Mouse (Mus musculus): ENCODE data around the gene Pkd1l2. TPM values are rescaled to one million over a fixed set of nuclear protein-coding genes. Genes with fewer than 3 reads are reported as not detected.

Pkd1l2 gene
- polyA plus RNA-seq, 1 experiment from 2014 or later = not detected

- Histone ChIP-seq H3K4me3 (replicated peaks; ENCODE audit: low read depth, low read length) (no peak overlapping the region), H3K36me3 (ENCODE audit: insufficient read depth, low read length) (no peaks in the 10 kb centered on the region), H3K27me3 (ENCODE audit: insufficient read depth, low read length) (no peaks in the 10 kb centered on the region), H3K9ac (ENCODE audit: low read depth, low read length) (no peak overlapping the region), H3K27ac (no peak overlapping the region), H3K9me3 (replicated peaks; ENCODE audit: low read length) (no peaks in the 10 kb centered on the region), H3K4me1 (replicated peaks; ENCODE audit: insufficient read depth, low read length) (0 out of 2 replicates have a peak, but pooled peaks cover 3% of the 10 kb centered on the region), H3K4me2 (ENCODE audit: low read length) (peak overlapping the region; percentile 34)
- 38% methylated on average over 5 of the region's 5 CpGs for WGBS
- ATAC-seq (replicated peaks; ENCODE audit: low FRiP score, low read depth) = no peak
- no peak for DNase-seq (ENCODE audit: low spot score)
- no peak for TF ChIP-seq CTCF (IDR thresholded peaks at IDR 0.05; ENCODE audit: low read depth)
These were observed 107.2 kb downstream of the Pkd1l2 start for GRCm38 (mm10) chr8:116975066-116975465.

- no peak overlapping the region for H3K4me2 ChIP-seq (ENCODE audit: low read length)
- H3K36me3 ChIP-seq (ENCODE audit: insufficient read depth, low read length) = no peaks in the 10 kb centered on the region
- H3K27ac ChIP-seq = no peak overlapping the region
- no peaks in the 10 kb centered on the region for H3K9me3 ChIP-seq (replicated peaks; ENCODE audit: low read length)
- H3K4me3 ChIP-seq (replicated peaks; ENCODE audit: low read depth, low read length) = no peak overlapping the region
- no peak for TF ChIP-seq CTCF (IDR thresholded peaks at IDR 0.05; ENCODE audit: low read depth)
- ATAC-seq (replicated peaks; ENCODE audit: low FRiP score, low read depth) (no peak), DNase-seq (ENCODE audit: low spot score) (no peak)
- H3K4me1 ChIP-seq (replicated peaks; ENCODE audit: insufficient read depth, low read length) = no peaks in the 10 kb centered on the region
- 77% methylated on average over 6 of the region's 6 CpGs for WGBS
- H3K9ac ChIP-seq (ENCODE audit: low read depth, low read length) = no peak overlapping the region
- H3K27me3 ChIP-seq (ENCODE audit: insufficient read depth, low read length) = no peaks in the 10 kb centered on the region
These were observed 112.7 kb downstream of the Pkd1l2 start for GRCm38 (mm10) chr8:116969531-116969930.

GRCm38 (mm10) chr8:116954415-116954814 is 127.8 kb downstream of the Pkd1l2 start:
- peaks cover 34% of the 10 kb centered on the region; the same call in 1 of the 2 replicates for H3K36me3 ChIP-seq (ENCODE audit: insufficient read depth, low read length)
- no peak overlapping the region for H3K4me2 ChIP-seq (ENCODE audit: low read length)
- H3K9me3 ChIP-seq (replicated peaks; ENCODE audit: low read length) = no peaks in the 10 kb centered on the region
- H3K9ac ChIP-seq (ENCODE audit: low read depth, low read length) = no peak overlapping the region
- no peaks in the 10 kb centered on the region for H3K27me3 ChIP-seq (ENCODE audit: insufficient read depth, low read length)
- H3K4me1 ChIP-seq (replicated peaks; ENCODE audit: insufficient read depth, low read length) = no peaks in the 10 kb centered on the region
- no peak for TF ChIP-seq CTCF (IDR thresholded peaks at IDR 0.05; ENCODE audit: low read depth)
- no peak overlapping the region for H3K4me3 ChIP-seq (replicated peaks; ENCODE audit: low read depth, low read length)
- no peak for DNase-seq (ENCODE audit: low spot score)
- ATAC-seq (replicated peaks; ENCODE audit: low FRiP score, low read depth) = no peak
- H3K27ac ChIP-seq = no peak overlapping the region
- 91% methylated on average over 9 of the region's 9 CpGs for WGBS

- H3K9me3 ChIP-seq (replicated peaks; ENCODE audit: low read length) = no peaks in the 10 kb centered on the region
- no peaks in the 10 kb centered on the region for H3K4me1 ChIP-seq (replicated peaks; ENCODE audit: insufficient read depth, low read length)
- DNase-seq (ENCODE audit: low spot score) (no peak), ATAC-seq (replicated peaks; ENCODE audit: low FRiP score, low read depth) (no peak)
- 86% methylated on average over 8 of the region's 8 CpGs for WGBS
- no peak for TF ChIP-seq CTCF (IDR thresholded peaks at IDR 0.05; ENCODE audit: low read depth)
- peaks cover 22% of the 10 kb centered on the region; the same call in 1 of the 2 replicates for H3K36me3 ChIP-seq (ENCODE audit: insufficient read depth, low read length)
- H3K27me3 ChIP-seq (ENCODE audit: insufficient read depth, low read length) = no peaks in the 10 kb centered on the region
- no peak overlapping the region for H3K4me3 ChIP-seq (replicated peaks; ENCODE audit: low read depth, low read length)
- H3K9ac ChIP-seq (ENCODE audit: low read depth, low read length) = no peak overlapping the region
- no peak overlapping the region for H3K4me2 ChIP-seq (ENCODE audit: low read length)
- no peak overlapping the region for H3K27ac ChIP-seq
These were observed 129.8 kb downstream of the Pkd1l2 start for GRCm38 (mm10) chr8:116952428-116952827.

- no peak for DNase-seq (ENCODE audit: low spot score)
- no peaks in the 10 kb centered on the region for H3K27me3 ChIP-seq (ENCODE audit: insufficient read depth, low read length)
- ATAC-seq (replicated peaks; ENCODE audit: low FRiP score, low read depth) = no peak
- TF ChIP-seq CTCF (IDR thresholded peaks at IDR 0.05; ENCODE audit: low read depth) = no peak
- no peak overlapping the region for H3K9ac ChIP-seq (ENCODE audit: low read depth, low read length)
- H3K4me2 ChIP-seq (ENCODE audit: low read length) = no peak overlapping the region
- H3K9me3 ChIP-seq (replicated peaks; ENCODE audit: low read length) = no peaks in the 10 kb centered on the region
- peaks cover 15% of the 10 kb centered on the region; the same call in 1 of the 2 replicates for H3K36me3 ChIP-seq (ENCODE audit: insufficient read depth, low read length)
- 83% methylated on average over 2 of the region's 2 CpGs for WGBS
- no peaks in the 10 kb centered on the region for H3K4me1 ChIP-seq (replicated peaks; ENCODE audit: insufficient read depth, low read length)
- H3K4me3 ChIP-seq (replicated peaks; ENCODE audit: low read depth, low read length) = no peak overlapping the region
- H3K27ac ChIP-seq = no peak overlapping the region
These were observed 130.5 kb downstream of the Pkd1l2 start for GRCm38 (mm10) chr8:116951778-116952177.

GRCm38 (mm10) chr8:116951369-116951768 is 130.9 kb downstream of the Pkd1l2 start:
- 48% methylated on average over 5 of the region's 5 CpGs for WGBS
- DNase-seq (ENCODE audit: low spot score) = peak; percentile 36
- no peak overlapping the region for H3K4me3 ChIP-seq (replicated peaks; ENCODE audit: low read depth, low read length)
- no peaks in the 10 kb centered on the region for H3K27me3 ChIP-seq (ENCODE audit: insufficient read depth, low read length)
- ATAC-seq (replicated peaks; ENCODE audit: low FRiP score, low read depth) = peak; percentile 57; the same call in 1 of the 2 replicates
- 0 out of 2 replicates have a peak, but pooled peaks cover 2% of the 10 kb centered on the region for H3K4me1 ChIP-seq (replicated peaks; ENCODE audit: insufficient read depth, low read length)
- no peak overlapping the region for H3K4me2 ChIP-seq (ENCODE audit: low read length)
- H3K36me3 ChIP-seq (ENCODE audit: insufficient read depth, low read length) = peaks cover 11% of the 10 kb centered on the region; the same call in 1 of the 2 replicates
- no peak overlapping the region for H3K27ac ChIP-seq
- no peak overlapping the region for H3K9ac ChIP-seq (ENCODE audit: low read depth, low read length)
- H3K9me3 ChIP-seq (replicated peaks; ENCODE audit: low read length) = no peaks in the 10 kb centered on the region
- TF ChIP-seq CTCF (IDR thresholded peaks at IDR 0.05; ENCODE audit: low read depth) = no peak

GRCm38 (mm10) chr8:116947589-116947988 is 134.7 kb downstream of the Pkd1l2 start:
- Histone ChIP-seq H3K27ac (no peak overlapping the region), H3K36me3 (ENCODE audit: insufficient read depth, low read length) (no peaks in the 10 kb centered on the region), H3K9me3 (replicated peaks; ENCODE audit: low read length) (no peaks in the 10 kb centered on the region), H3K4me1 (replicated peaks; ENCODE audit: insufficient read depth, low read length) (peaks cover 10% of the 10 kb centered on the region; the same call in 1 of the 2 replicates), H3K9ac (ENCODE audit: low read depth, low read length) (no peak overlapping the region), H3K4me2 (ENCODE audit: low read length) (no peak overlapping the region), H3K27me3 (ENCODE audit: insufficient read depth, low read length) (no peaks in the 10 kb centered on the region), H3K4me3 (replicated peaks; ENCODE audit: low read depth, low read length) (no peak overlapping the region)
- ATAC-seq (replicated peaks; ENCODE audit: low FRiP score, low read depth) (no peak), DNase-seq (ENCODE audit: low spot score) (no peak)
- TF ChIP-seq CTCF (IDR thresholded peaks at IDR 0.05; ENCODE audit: low read depth) = no peak
- WGBS = 87% methylated on average over 7 of the region's 7 CpGs
